13 mouse cellular contexts compared by ENCODE assay signal in the genomic region with DNA sequence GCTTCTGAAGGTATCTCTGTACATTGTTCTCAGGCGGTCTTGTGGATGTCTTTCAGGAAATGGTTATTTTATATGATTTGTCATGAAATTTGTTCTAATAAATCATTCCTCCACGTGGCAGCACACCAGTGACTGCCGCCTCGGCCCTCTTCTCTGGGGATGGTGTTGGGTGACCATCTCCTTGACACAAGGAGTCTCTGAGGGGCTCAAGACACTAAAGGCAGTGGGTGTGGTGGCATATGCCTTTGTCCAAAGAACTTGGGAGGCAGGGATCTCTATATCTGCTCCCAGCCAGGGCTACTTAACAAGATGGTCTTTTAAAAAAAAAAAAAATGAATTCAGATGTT. TPM values are rescaled to one million over a fixed set of nuclear protein-coding genes. Genes with fewer than 3 reads are reported as not detected.
DNase-seq lines count a peak whose midpoint lies in the region; ATAC-seq lines count a peak whose summit lies in the region.
"Had no signal": no experiment of that assay in that cellular context is flagged by ENCODE, and none has a peak within 500 bp of the region (broad histone marks: within the 10 kb centered on the region; RNA-seq: fewer than 3 reads in every experiment).

No protein-coding gene starts in this region.

- no peak for ATAC-seq in hindbrain, embryonic 12.5 days (ENCODE audit: low FRiP score)
- ATAC-seq in intestine, embryonic 15.5 days = 0 out of 2 replicates have a peak, but pooled peaks have one; percentile 5
- peak; percentile 10; the same call in 1 of the 2 replicates for ATAC-seq in midbrain, embryonic 16.5 days

- peaks cover 20% of the 10 kb centered on the region for H3K36me3 ChIP-seq in hindbrain, embryonic 12.5 days
- H3K36me3 ChIP-seq in intestine, embryonic 15.5 days = peaks cover 2% of the 10 kb centered on the region; the same call in 1 of the 2 replicates
- peaks cover 13% of the 10 kb centered on the region for H3K36me3 ChIP-seq in midbrain, embryonic 16.5 days (ENCODE audit: control insufficient read depth, insufficient read depth, low read length)
- H3K36me3 ChIP-seq: liver, embryonic 15.5 days had no signal

- intact Hi-C loops in heart, postnatal 25 days (cut with DNase I) = loop anchor here (1.0 kb wide), 1 partner anchor 97 kb away; no protein-coding TSS in a partner anchor
- intact Hi-C loops in left cerebral cortex, postnatal 36 days (cut with DNase I) = loop anchor here (2.0 kb wide), 1 partner anchor 98 kb away; no protein-coding TSS in a partner anchor

- H3K27me3 ChIP-seq in hindbrain, embryonic 12.5 days = no peaks in the 10 kb centered on the region
- H3K27me3 ChIP-seq in intestine, embryonic 15.5 days (replicated peaks) = no peaks in the 10 kb centered on the region
- no peaks in the 10 kb centered on the region for H3K27me3 ChIP-seq in midbrain, embryonic 16.5 days (ENCODE audit: control insufficient read depth, insufficient read depth, low read depth, low read length)
- H3K27me3 ChIP-seq: liver, embryonic 15.5 days had no signal

- DNase-seq in heart, adult 11 months = peak; percentile 91
- no peak for DNase-seq in heart, postnatal 25 days (ENCODE audit: low spot score)
- DNase-seq in left cerebral cortex, adult 8-10 months (ENCODE audit: low spot score in 2 of 2) = no peak
- DNase-seq in cerebellum, postnatal 36 days = no peak
- DNase-seq in left cerebral cortex, postnatal 36 days (ENCODE audit: low spot score in 2 of 2) = no peak
- DNase-seq: kidney, adult 8-10 months; right cerebral cortex, postnatal 25 days; thymus, adult 2 months had no signal

- H3K4me2 ChIP-seq in hindbrain, embryonic 12.5 days (replicated peaks) = peak overlapping the region; percentile 31; the same call in 1 of the 2 replicates
- H3K4me2 ChIP-seq in intestine, embryonic 15.5 days (replicated peaks) = no peak overlapping the region
- no peak overlapping the region for H3K4me2 ChIP-seq in midbrain, embryonic 16.5 days (ENCODE audit: low read length)
- H3K4me2 ChIP-seq: liver, embryonic 15.5 days had no signal

- H3K4me1 ChIP-seq in hindbrain, embryonic 12.5 days = peaks cover 20% of the 10 kb centered on the region
- peaks cover 20% of the 10 kb centered on the region; the same call in 1 of the 2 replicates for H3K4me1 ChIP-seq in intestine, embryonic 15.5 days (replicated peaks)
- peaks cover 9% of the 10 kb centered on the region for H3K4me1 ChIP-seq in midbrain, embryonic 16.5 days (ENCODE audit: control insufficient read depth, insufficient read depth, low read length)

- H3K9me3 ChIP-seq in hindbrain, embryonic 12.5 days (replicated peaks) = no peaks in the 10 kb centered on the region
- no peaks in the 10 kb centered on the region for H3K9me3 ChIP-seq in intestine, embryonic 15.5 days
- H3K9me3 ChIP-seq in midbrain, embryonic 16.5 days (replicated peaks; ENCODE audit: control insufficient read depth, low read length, poor library complexity, severe bottlenecking) = no peaks in the 10 kb centered on the region
- H3K9me3 ChIP-seq: liver, embryonic 15.5 days had no signal

- H3K27ac ChIP-seq in hindbrain, embryonic 12.5 days = peak overlapping the region; percentile 92; the same call in 1 of the 2 replicates
- H3K27ac ChIP-seq in intestine, embryonic 15.5 days = no peak overlapping the region
- H3K27ac ChIP-seq in midbrain, embryonic 16.5 days (ENCODE audit: low read length) = no peak overlapping the region
- H3K27ac ChIP-seq: liver, embryonic 15.5 days had no signal

- H3K9ac ChIP-seq in hindbrain, embryonic 12.5 days = 0 out of 2 replicates have a peak overlapping the region, but pooled peaks have one; percentile 32
- H3K9ac ChIP-seq in intestine, embryonic 15.5 days = no peak overlapping the region
- H3K9ac ChIP-seq in midbrain, embryonic 16.5 days (ENCODE audit: low read depth, low read length) = peak overlapping the region; percentile 11; the same call in 1 of the 2 replicates
- H3K9ac ChIP-seq: liver, embryonic 15.5 days had no signal

- 73% methylated on average over 4 of the region's 4 CpGs for WGBS in hindbrain, embryonic 12.5 days
- WGBS in intestine, embryonic 15.5 days = 75% methylated on average over 4 of the region's 4 CpGs
- WGBS in midbrain, embryonic 16.5 days = 71% methylated on average over 4 of the region's 4 CpGs

- H3K4me3 ChIP-seq in hindbrain, embryonic 12.5 days = no peak overlapping the region
- no peak overlapping the region for H3K4me3 ChIP-seq in intestine, embryonic 15.5 days (replicated peaks)
- no peak overlapping the region for H3K4me3 ChIP-seq in midbrain, embryonic 16.5 days (ENCODE audit: low read depth, low read length)
- H3K4me3 ChIP-seq: heart, adult 2 months; liver, embryonic 15.5 days had no signal

RNA-seq across cellular contexts. Expression of gene Pld4, which starts 14.0 kb away (rescaled TPM):
- 1 to 10 TPM; 5.6 to 6.9 TPM for total RNA-seq in heart, postnatal 25 days (2021)
- 5.0 and 5.4 TPM in 2 replicates for polyA plus RNA-seq in hindbrain, embryonic 12.5 days (2016; fragmentation: Nextera tagmentation; extraction: Ambion mirVana)
- polyA plus RNA-seq in intestine, embryonic 15.5 days (2015; fragmentation: Nextera tagmentation; extraction: Ambion mirVana) = 11.6 and 12.6 TPM in 2 replicates
- 4.9 and 5.9 TPM in 2 replicates for polyA plus RNA-seq in midbrain, embryonic 16.5 days (2015; fragmentation: Nextera tagmentation; extraction: Ambion mirVana)
- total RNA-seq in left cerebral cortex, adult 8-10 months (2022) = 10 to 100 TPM in 3 of 4 experiments, 1 to 10 TPM in 1; 10.0 to 22.8 (median 16.5) TPM
- total RNA-seq in left cerebral cortex, postnatal 36 days (2021) = 10 to 100 TPM in 1 of 2 experiments, 1 to 10 TPM in 1; 9.3 to 10.3 TPM

RNA-seq across cellular contexts. Expression of gene Cep170b, which starts 26.2 kb away (rescaled TPM):
- 1 to 10 TPM; 7.7 to 9.8 TPM for total RNA-seq in heart, postnatal 25 days (2021)
- polyA plus RNA-seq in hindbrain, embryonic 12.5 days (2016; fragmentation: Nextera tagmentation; extraction: Ambion mirVana) = 28.3 and 28.5 TPM in 2 replicates
- polyA plus RNA-seq in intestine, embryonic 15.5 days (2015; fragmentation: Nextera tagmentation; extraction: Ambion mirVana) = 20.1 and 22.4 TPM in 2 replicates
- polyA plus RNA-seq in midbrain, embryonic 16.5 days (2015; fragmentation: Nextera tagmentation; extraction: Ambion mirVana) = 36.0 and 39.4 TPM in 2 replicates
- 100 to 1,000 TPM; 252 to 327 (median 295) TPM for total RNA-seq in left cerebral cortex, adult 8-10 months (2022)
- 100 to 1,000 TPM; 258 to 267 TPM for total RNA-seq in left cerebral cortex, postnatal 36 days (2021)

RNA-seq across cellular contexts. Expression of gene Ahnak2, which starts 56.0 kb away (rescaled TPM):
- 10 to 100 TPM; 15.3 to 16.5 TPM for total RNA-seq in heart, postnatal 25 days (2021)
- polyA plus RNA-seq in hindbrain, embryonic 12.5 days (2016; fragmentation: Nextera tagmentation; extraction: Ambion mirVana) = 0.48 and 0.64 TPM in 2 replicates
- polyA plus RNA-seq in intestine, embryonic 15.5 days (2015; fragmentation: Nextera tagmentation; extraction: Ambion mirVana) = 2.3 and 3.0 TPM in 2 replicates
- 1.4 and 2.0 TPM in 2 replicates for polyA plus RNA-seq in midbrain, embryonic 16.5 days (2015; fragmentation: Nextera tagmentation; extraction: Ambion mirVana)
- total RNA-seq in left cerebral cortex, adult 8-10 months (2022) = 1 to 10 TPM; 7.5 to 9.3 (median 8.1) TPM
- 1 to 10 TPM; 6.1 to 6.8 TPM for total RNA-seq in left cerebral cortex, postnatal 36 days (2021)

Comparison
In these comparisons a context has a peak if more than half of its experiments do, and no peak if none do; other contexts are left out.
1. RNA of gene Cep170b, which starts 26.2 kb away (total RNA-seq): 252 to 327 TPM in left cerebral cortex, adult 8-10 months and 258 to 267 TPM in left cerebral cortex, postnatal 36 days; 7.7 to 9.8 TPM in heart, postnatal 25 days; every median in the first group is over 10 times any median in the second.